Mouse (Mus musculus): ENCODE measurements around the gene Dpp8. TPM values are rescaled to one million over a fixed set of nuclear protein-coding genes. Genes with fewer than 3 reads are reported as not detected.

Dpp8 gene
- polyA plus RNA-seq, 1 experiment from 2014 or later = 31.5 TPM

- Histone ChIP-seq H3K4me3 (ENCODE audit: low read length) (no peak overlapping the region), H3K27me3 (ENCODE audit: control insufficient read depth, insufficient read depth, low read length) (no peaks in the 10 kb centered on the region)
- no peak for ATAC-seq (replicated peaks; ENCODE audit: extremely low read depth, insufficient read depth, low FRiP score)
These were observed 21.6 kb upstream of the Dpp8 start for GRCm38 (mm10) chr9:65010632-65011031.

DNA sequence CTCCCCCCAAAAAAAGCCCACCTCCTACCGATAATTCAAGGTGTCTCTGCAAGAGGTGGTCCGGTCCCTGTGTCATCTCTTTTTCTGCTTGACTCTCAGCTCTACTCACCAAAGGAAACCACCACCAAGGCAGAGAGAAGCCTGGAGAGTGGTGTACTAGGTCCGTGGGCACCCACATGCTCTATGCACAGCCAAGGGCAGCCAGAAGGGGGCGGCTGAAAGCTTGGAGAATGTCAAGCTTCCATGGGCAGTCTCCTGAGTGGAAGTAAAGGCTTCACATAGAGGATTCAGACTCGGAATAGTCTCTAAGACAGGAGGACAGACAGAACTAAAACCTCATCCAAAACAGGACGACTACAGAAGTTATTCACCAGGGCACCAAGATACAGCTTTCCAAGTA lies 20.9 kb upstream of the Dpp8 start:
- ATAC-seq (replicated peaks; ENCODE audit: extremely low read depth, insufficient read depth, low FRiP score) = no peak
- 50% methylated on average over 6 of the region's 6 CpGs for WGBS
- H3K27ac ChIP-seq (ENCODE audit: low read length) = no peak overlapping the region

More at GRCm38 (mm10) chr9:65010632-65011031, 21.6 kb upstream of the Dpp8 start:
- 63% methylated on average over 8 of the region's 8 CpGs for WGBS
- H3K4me2 ChIP-seq (ENCODE audit: low read depth, low read length) = no peak overlapping the region
- H3K27ac ChIP-seq (ENCODE audit: low read length) = no peak overlapping the region
- H3K9ac ChIP-seq (ENCODE audit: low read length) = no peak overlapping the region
- H3K36me3 ChIP-seq (ENCODE audit: control insufficient read depth, insufficient read depth) = peaks cover 16% of the 10 kb centered on the region
- no peaks in the 10 kb centered on the region for H3K9me3 ChIP-seq (replicated peaks; ENCODE audit: control insufficient read depth, low read length)
- H3K4me1 ChIP-seq (ENCODE audit: control insufficient read depth, insufficient read depth, low read length) = peaks cover 5% of the 10 kb centered on the region

DNA sequence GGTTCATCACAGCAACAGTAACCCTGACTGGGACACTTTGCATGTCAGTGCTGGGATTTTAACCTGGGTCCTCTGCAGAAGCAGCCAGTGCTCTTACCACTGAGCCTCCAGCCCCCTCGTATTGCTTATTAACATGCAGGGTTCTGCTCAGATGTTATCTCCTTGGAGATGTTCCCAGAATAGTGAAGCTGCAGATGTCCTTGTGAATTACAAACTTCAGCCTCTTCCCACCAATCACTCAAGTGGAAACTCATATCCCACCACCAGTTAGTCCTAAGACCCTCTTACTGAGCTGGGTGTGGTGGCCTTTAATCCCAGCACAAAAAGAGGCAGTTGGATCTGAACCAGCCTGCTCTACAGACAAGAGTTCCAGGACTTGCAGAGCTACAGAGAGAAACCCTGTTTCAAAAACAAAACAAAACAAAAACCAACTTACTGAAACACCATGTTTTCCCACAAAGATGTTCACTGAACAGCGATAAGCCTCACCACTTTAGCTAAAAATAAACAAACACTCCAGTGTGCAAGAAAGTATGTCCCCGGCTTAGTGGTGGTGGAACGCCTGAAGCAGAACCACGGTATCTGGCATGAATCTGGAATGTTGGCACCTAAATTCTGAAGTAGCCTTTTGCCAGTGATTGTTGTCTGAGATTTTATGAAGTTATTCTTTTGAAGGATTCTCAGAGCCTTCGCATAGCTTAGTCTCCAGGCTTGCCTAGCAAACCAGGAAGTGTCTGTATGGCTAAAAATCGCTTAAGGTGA lies 16.6 kb upstream of the Dpp8 start:
- 36% methylated on average over 7 of the region's 7 CpGs for WGBS
- H3K4me2 ChIP-seq (ENCODE audit: low read depth, low read length) = peak overlapping the region; percentile 28

More for the DNA sequence above, 20.9 kb upstream of the Dpp8 start:
- peaks cover 10% of the 10 kb centered on the region for H3K36me3 ChIP-seq (ENCODE audit: control insufficient read depth, insufficient read depth)
- no peak overlapping the region for H3K4me2 ChIP-seq (ENCODE audit: low read depth, low read length)
- no peaks in the 10 kb centered on the region for H3K27me3 ChIP-seq (ENCODE audit: control insufficient read depth, insufficient read depth, low read length)
- H3K9ac ChIP-seq (ENCODE audit: low read length) = no peak overlapping the region
- no peak overlapping the region for H3K4me3 ChIP-seq (ENCODE audit: low read length)
- peaks cover 12% of the 10 kb centered on the region for H3K4me1 ChIP-seq (ENCODE audit: control insufficient read depth, insufficient read depth, low read length)
- H3K9me3 ChIP-seq (replicated peaks; ENCODE audit: control insufficient read depth, low read length) = no peaks in the 10 kb centered on the region

GRCm38 (mm10) chr9:65016241-65016977 lies 15.8 kb upstream of the Dpp8 start:
- no peak overlapping the region for H3K4me2 ChIP-seq (ENCODE audit: low read depth, low read length)
- peaks cover 31% of the 10 kb centered on the region for H3K4me1 ChIP-seq (ENCODE audit: control insufficient read depth, insufficient read depth, low read length)
- 81% methylated on average over 4 of the region's 4 CpGs for WGBS
- no peaks in the 10 kb centered on the region for H3K9me3 ChIP-seq (replicated peaks; ENCODE audit: control insufficient read depth, low read length)
- H3K36me3 ChIP-seq (ENCODE audit: control insufficient read depth, insufficient read depth) = no peaks in the 10 kb centered on the region
- no peaks in the 10 kb centered on the region for H3K27me3 ChIP-seq (ENCODE audit: control insufficient read depth, insufficient read depth, low read length)
- no peak overlapping the region for H3K4me3 ChIP-seq (ENCODE audit: low read length)
- peak overlapping the region; percentile 41; the same call in 1 of the 2 replicates for H3K27ac ChIP-seq (ENCODE audit: low read length)
- ATAC-seq (replicated peaks; ENCODE audit: extremely low read depth, insufficient read depth, low FRiP score) = no peak
- H3K9ac ChIP-seq (ENCODE audit: low read length) = no peak overlapping the region

More for the DNA sequence above, 16.6 kb upstream of the Dpp8 start:
- Histone ChIP-seq H3K9ac (ENCODE audit: low read length) (no peak overlapping the region), H3K36me3 (ENCODE audit: control insufficient read depth, insufficient read depth) (no peaks in the 10 kb centered on the region), H3K9me3 (replicated peaks; ENCODE audit: control insufficient read depth, low read length) (no peaks in the 10 kb centered on the region), H3K4me3 (ENCODE audit: low read length) (no peak overlapping the region), H3K4me1 (ENCODE audit: control insufficient read depth, insufficient read depth, low read length) (peaks cover 29% of the 10 kb centered on the region), H3K27ac (ENCODE audit: low read length) (peak overlapping the region; percentile 3; the same call in 1 of the 2 replicates), H3K27me3 (ENCODE audit: control insufficient read depth, insufficient read depth, low read length) (no peaks in the 10 kb centered on the region)
- no peak for ATAC-seq (replicated peaks; ENCODE audit: extremely low read depth, insufficient read depth, low FRiP score)

DNA sequence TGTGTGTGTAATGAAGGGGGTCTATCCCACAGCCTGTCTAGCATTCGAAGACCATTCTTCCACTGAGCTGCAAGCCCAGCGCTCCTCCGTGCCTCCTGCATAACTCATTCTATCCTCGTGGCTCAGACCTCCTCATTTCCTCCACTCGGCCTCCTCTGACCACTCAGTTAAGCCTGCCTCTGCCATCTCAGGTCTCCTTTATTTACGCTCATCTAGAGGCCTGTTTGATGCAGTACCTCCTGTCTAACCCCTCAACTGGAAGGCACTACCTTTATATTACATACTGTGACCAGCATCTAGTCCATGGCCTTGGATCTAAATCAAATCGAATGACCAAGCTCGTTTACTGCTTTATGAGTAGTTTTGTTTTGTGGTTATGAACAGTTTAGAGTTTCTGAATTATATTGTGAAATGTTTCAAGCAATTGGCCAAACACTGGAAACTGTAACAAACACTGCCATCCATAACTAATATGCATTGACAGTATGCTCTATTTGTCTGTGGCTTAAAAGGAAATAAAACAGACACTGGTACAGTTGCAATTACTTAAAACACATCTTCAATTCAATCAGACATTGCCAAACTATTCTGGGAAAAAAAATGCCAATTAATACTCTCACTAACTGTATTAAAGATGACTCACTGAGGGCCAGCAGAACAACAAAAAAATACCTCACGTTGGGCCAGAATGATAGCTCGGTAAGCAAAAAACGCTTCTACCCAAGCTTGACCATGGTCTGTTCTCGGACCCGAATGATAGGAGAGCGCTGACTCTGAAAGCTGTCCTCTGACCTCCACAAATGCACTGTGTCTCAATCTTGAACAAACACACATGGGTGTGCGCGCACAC lies 15.0 kb upstream of the Dpp8 start:
- no peak for ATAC-seq (replicated peaks; ENCODE audit: extremely low read depth, insufficient read depth, low FRiP score)
- Histone ChIP-seq H3K27me3 (ENCODE audit: control insufficient read depth, insufficient read depth, low read length) (no peaks in the 10 kb centered on the region), H3K4me3 (ENCODE audit: low read length) (no peak overlapping the region), H3K4me2 (ENCODE audit: low read depth, low read length) (no peak overlapping the region), H3K9ac (ENCODE audit: low read length) (no peak overlapping the region), H3K27ac (ENCODE audit: low read length) (no peak overlapping the region), H3K9me3 (replicated peaks; ENCODE audit: control insufficient read depth, low read length) (no peaks in the 10 kb centered on the region), H3K36me3 (ENCODE audit: control insufficient read depth, insufficient read depth) (no peaks in the 10 kb centered on the region), H3K4me1 (ENCODE audit: control insufficient read depth, insufficient read depth, low read length) (peaks cover 34% of the 10 kb centered on the region)
- WGBS = 88% methylated on average over 16 of the region's 16 CpGs

DNA sequence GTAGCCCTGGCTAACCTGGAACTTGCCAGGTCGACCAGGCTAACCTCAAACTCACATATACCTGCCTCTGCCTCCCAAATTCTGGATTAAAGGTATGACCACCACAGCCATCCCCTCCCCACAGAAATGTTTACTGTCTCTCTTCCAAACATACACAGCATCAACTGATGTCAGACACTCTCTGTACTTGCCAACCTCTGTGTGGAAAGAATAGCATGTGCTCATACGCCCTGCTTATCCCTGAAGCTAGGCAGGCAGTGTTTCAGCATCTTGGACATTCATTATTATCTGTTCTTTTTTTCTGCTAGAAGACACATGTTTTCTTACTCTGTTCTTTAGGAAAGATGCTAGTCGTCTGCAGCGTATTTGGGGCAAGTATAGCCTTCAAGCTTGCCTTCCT lies 14.3 kb upstream of the Dpp8 start:
- no peak overlapping the region for H3K9ac ChIP-seq (ENCODE audit: low read length)
- H3K9me3 ChIP-seq (replicated peaks; ENCODE audit: control insufficient read depth, low read length) = no peaks in the 10 kb centered on the region
- H3K4me2 ChIP-seq (ENCODE audit: low read depth, low read length) = no peak overlapping the region
- WGBS = 81% methylated on average over 4 of the region's 4 CpGs
- peaks cover 38% of the 10 kb centered on the region for H3K4me1 ChIP-seq (ENCODE audit: control insufficient read depth, insufficient read depth, low read length)
- H3K27ac ChIP-seq (ENCODE audit: low read length) = no peak overlapping the region
- H3K36me3 ChIP-seq (ENCODE audit: control insufficient read depth, insufficient read depth) = no peaks in the 10 kb centered on the region
- H3K27me3 ChIP-seq (ENCODE audit: control insufficient read depth, insufficient read depth, low read length) = no peaks in the 10 kb centered on the region
- H3K4me3 ChIP-seq (ENCODE audit: low read length) = no peak overlapping the region
- no peak for ATAC-seq (replicated peaks; ENCODE audit: extremely low read depth, insufficient read depth, low FRiP score)

GRCm38 (mm10) chr9:65018588-65019121 lies 13.6 kb upstream of the Dpp8 start:
- Histone ChIP-seq H3K27me3 (ENCODE audit: control insufficient read depth, insufficient read depth, low read length) (no peaks in the 10 kb centered on the region), H3K9ac (ENCODE audit: low read length) (no peak overlapping the region), H3K4me2 (ENCODE audit: low read depth, low read length) (no peak overlapping the region), H3K36me3 (ENCODE audit: control insufficient read depth, insufficient read depth) (no peaks in the 10 kb centered on the region), H3K27ac (ENCODE audit: low read length) (no peak overlapping the region), H3K4me3 (ENCODE audit: low read length) (no peak overlapping the region), H3K4me1 (ENCODE audit: control insufficient read depth, insufficient read depth, low read length) (peaks cover 38% of the 10 kb centered on the region), H3K9me3 (replicated peaks; ENCODE audit: control insufficient read depth, low read length) (no peaks in the 10 kb centered on the region)
- WGBS = 81% methylated on average over 3 of the region's 3 CpGs
- no peak for ATAC-seq (replicated peaks; ENCODE audit: extremely low read depth, insufficient read depth, low FRiP score)

- WGBS = 41% methylated on average over 3 of the region's 3 CpGs
- no peaks in the 10 kb centered on the region for H3K9me3 ChIP-seq (replicated peaks; ENCODE audit: control insufficient read depth, low read length)
- no peak overlapping the region for H3K4me2 ChIP-seq (ENCODE audit: low read depth, low read length)
- no peak overlapping the region for H3K4me3 ChIP-seq (ENCODE audit: low read length)
- H3K36me3 ChIP-seq (ENCODE audit: control insufficient read depth, insufficient read depth) = no peaks in the 10 kb centered on the region
- ATAC-seq (replicated peaks; ENCODE audit: extremely low read depth, insufficient read depth, low FRiP score) = no peak
- no peak overlapping the region for H3K9ac ChIP-seq (ENCODE audit: low read length)
- H3K27ac ChIP-seq (ENCODE audit: low read length) = no peak overlapping the region
- no peaks in the 10 kb centered on the region for H3K27me3 ChIP-seq (ENCODE audit: control insufficient read depth, insufficient read depth, low read length)
- H3K4me1 ChIP-seq (ENCODE audit: control insufficient read depth, insufficient read depth, low read length) = peaks cover 38% of the 10 kb centered on the region
These were observed 13.1 kb upstream of the Dpp8 start for GRCm38 (mm10) chr9:65019146-65019545.
